Mouse (Mus musculus) bone marrow macrophage, adult 2 months (primary cell): Measurements from ENCODE around the gene Prdx6. TPM values are rescaled to one million over a fixed set of nuclear protein-coding genes. Genes with fewer than 3 reads are reported as not detected.

Experiments used
- H3K27ac ChIP-seq: 2 replicates; pipeline ENCODE4 v1.5.1; 2012; ENCODE audit warnings: low read depth, low read length; ENCODE audit not compliant: insufficient read depth
- H3K4me1 ChIP-seq: 2 replicates; pipeline ENCODE4 v1.6.1; 2012; ENCODE audit warnings: low read length; ENCODE audit not compliant: control insufficient read depth, insufficient read depth
- H3K4me3 ChIP-seq: 2 replicates; pipeline ENCODE4 v1.5.1; 2012; ENCODE audit warnings: mild to moderate bottlenecking, low read length, moderate library complexity; ENCODE audit not compliant: insufficient read depth
- CTCF ChIP-seq: IDR thresholded peaks from 2 replicates; pipeline ENCODE4 v1.5.1; 2012; ENCODE audit warnings: low read depth, mild to moderate bottlenecking, low read length, moderate library complexity
- POLR2A ChIP-seq: IDR thresholded peaks from 2 replicates; pipeline ENCODE4 v1.6.1; 2012; ENCODE audit warnings: mild to moderate bottlenecking, low read depth, low read length, borderline replicate concordance
- polyA plus RNA-seq: library from polyadenylated mRNA; stranded (reverse); fragments of >200 nt; gene quantifications from 2 replicates; pipeline ENCODE4 v1.2.4, GENCODE M21; 2012; ENCODE audit not compliant: missing spikeins, insufficient read depth, insufficient read length

Gene Prdx6
- polyA plus RNA-seq, 1 experiment: 69.5 TPM

DNA sequence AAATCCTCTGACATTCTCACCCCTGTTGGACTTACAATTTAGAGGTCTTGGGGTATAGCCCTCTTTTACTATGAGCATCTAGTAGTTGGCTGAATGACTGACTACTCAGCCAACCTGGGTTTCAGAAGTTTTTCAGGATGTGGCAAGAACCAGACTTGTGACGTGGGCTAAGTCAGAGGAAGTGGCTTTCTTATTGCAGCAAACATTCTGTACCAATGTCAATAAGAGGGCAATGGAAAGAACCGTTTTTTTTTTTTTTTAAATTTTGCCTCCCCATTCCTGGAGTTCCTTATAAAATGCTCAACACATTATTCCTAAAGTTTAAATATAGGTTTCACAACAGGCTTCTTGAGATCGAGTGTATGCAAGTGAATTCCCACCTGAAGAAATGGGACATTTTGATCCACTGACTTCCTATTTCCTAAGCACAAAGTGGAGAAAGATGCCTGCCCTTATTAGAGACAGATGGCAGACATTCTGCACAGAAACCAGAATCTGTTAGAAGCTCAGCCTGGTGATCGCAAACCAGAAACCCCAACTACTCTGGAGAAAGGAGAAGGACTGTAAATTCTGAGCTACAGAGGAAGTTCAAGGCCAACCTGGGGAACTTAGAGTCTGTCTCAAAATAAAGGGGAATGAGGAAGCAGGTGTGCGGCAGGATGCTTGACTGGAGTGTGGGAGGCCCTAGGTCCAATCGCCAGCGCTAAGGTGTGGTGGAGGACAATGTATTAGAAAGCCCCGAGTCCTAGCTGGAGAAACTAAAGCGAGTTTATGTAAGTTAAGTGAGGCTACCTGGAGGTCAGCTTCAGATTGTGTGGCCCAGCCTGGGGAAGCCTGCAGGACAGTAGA, 622 bp upstream of the Prdx6 start:
- Histone ChIP-seq H3K27ac (peak overlapping the region; percentile 74), H3K4me3 (peak overlapping the region; percentile 52), H3K4me1 (peaks cover 33% of the 10 kb centered on the region)
- TF ChIP-seq CTCF (no peak), POLR2A (no peak)

DNA sequence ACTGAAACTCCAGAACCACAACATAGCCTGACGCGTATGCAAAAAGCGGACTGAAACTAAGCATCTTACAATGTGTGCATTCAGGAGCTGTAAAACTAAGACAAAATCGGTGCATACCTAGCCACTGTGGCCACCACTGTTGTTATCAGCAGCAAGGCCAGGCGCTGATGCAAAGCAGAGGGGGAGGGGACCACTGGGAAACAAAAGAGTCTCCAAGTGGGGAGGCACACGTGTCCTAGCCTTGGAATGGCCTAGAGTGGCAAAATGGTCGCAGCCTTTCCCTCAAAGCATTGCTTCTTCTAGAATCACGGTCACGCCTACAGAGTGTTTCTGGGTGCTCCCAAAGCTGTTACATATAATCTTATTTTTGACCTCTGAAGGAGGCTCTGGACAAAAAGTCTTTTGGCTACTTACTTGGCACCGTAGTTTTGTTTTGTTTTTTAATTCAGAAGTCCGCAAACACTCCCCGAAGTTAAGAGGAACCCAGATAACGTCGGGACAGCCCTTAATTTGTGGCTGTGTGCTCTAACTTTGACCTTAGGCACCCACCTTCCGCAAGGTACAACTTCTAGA, 902 bp downstream of the Prdx6 start:
- H3K27ac ChIP-seq: peak overlapping the region; percentile 47; the same call in 1 of the 2 replicates
- H3K4me1 ChIP-seq: peaks cover 33% of the 10 kb centered on the region
- H3K4me3 ChIP-seq: peak overlapping the region; percentile 77
- no peak for TF ChIP-seq POLR2A
- TF ChIP-seq CTCF: no peak

DNA sequence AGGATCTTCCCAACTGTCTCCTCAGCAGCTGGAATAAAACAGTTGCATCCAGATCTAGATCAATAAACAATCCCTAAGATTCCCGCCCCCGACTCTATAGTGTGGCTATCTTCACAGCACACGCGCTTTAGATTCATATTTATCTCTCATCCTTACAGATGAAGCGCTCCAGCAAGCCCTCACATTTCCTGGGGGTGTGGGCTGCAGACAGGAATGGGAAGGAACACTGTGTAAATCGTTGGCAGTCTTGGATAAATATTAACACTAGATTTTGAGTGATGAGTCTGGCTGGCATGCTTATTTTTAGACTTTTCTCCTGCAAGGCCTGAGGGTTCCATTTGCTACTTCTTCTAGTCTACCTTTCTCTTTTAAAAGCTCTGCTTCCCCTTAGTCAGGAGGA, 1.6 kb downstream of the Prdx6 start:
- TF ChIP-seq CTCF (no peak), POLR2A (no peak)
- H3K4me3 ChIP-seq: peak overlapping the region; percentile 77

DNA sequence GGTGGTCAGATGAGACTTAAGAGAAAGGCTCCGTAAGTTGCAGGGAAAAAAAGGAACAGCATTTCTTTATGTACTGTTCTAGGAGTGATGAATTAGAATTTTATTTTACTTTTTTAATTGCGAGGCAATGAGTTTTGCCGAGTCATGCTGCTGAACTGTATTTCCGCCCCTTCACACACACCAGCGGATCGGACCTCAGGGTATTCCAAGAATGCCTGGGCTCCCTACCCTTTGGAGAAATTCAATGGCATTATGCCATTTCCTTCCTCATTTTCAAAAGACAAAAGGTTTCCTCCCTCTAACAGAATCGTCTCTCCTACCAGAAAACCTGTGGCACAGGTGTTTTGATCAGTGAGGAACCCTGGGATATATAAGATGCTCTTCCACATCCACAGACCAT, 2.3 kb downstream of the Prdx6 start:
- Histone ChIP-seq H3K4me3 (no peak overlapping the region), H3K27ac (no peak overlapping the region)

More for the DNA sequence above, 1.6 kb downstream of the Prdx6 start:
- Histone ChIP-seq H3K4me1 (peaks cover 33% of the 10 kb centered on the region), H3K27ac (no peak overlapping the region)

DNA sequence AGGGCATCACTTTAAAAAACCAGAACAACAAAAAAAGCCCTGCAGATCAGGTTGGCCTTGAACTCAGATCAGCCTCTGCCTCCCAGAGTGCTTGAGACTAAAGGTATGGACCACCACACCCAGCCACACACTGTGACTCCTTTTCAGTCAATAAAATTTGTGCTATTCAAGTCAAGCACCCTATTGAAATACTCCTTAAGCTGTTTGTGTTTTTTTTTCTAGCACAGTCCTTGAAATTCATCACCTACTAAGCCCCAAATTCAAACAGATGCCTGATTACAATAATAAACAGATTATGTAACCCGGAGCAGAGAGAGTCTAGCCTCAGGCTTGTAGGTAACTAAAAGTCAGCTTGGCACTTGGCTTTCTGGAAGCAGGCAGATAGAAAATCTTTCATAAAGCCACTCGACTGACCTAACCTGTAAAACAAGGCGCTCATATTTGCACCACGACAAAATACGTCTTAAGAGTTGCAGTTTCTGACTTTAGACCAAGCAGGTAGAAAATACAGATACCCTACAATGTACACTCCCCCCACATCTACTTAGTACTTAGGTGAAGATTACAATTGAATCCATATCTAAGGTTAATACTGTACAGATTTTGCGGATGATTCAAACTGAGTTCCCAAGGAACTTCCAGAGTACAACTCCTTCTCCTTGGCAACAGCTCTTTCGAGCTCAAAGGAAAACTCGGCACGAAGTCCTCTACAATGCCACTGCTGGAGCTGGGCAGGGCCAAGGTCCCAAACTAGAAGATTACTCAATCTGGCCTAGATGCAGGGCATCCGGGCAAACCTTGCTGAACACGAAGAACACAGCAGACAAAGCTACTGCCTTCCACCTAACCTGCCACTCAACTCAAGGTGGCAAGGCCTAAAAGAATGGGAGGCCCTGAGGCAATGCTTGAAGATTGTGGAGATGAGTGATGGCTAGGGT, 3.1 kb downstream of the Prdx6 start:
- Histone ChIP-seq H3K4me1 (peaks cover 25% of the 10 kb centered on the region), H3K4me3 (no peak overlapping the region), H3K27ac (no peak overlapping the region)
- TF ChIP-seq POLR2A (no peak), CTCF (no peak)

More for the DNA sequence above, 2.3 kb downstream of the Prdx6 start:
- peaks cover 29% of the 10 kb centered on the region for H3K4me1 ChIP-seq
- TF ChIP-seq POLR2A (no peak), CTCF (no peak)

DNA sequence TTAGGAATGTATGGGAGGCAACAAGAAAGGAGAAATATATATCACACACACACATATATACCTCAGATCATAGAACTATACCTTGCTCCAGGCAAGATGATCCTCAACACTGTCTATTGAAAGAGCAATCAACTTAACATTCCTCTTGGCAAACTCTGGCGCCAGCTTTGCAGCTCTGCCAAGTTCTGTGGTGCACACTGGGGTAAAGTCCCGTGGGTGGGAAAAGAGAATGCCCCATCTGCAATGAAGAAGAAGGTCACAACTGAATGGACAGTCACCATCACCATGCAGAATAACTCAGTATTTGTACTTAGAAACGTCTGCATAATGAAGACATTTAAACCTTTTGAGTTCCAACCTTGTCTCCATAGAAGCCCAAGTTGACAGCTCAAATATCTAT, 3.8 kb downstream of the Prdx6 start:
- Histone ChIP-seq H3K27ac (no peak overlapping the region), H3K4me1 (peaks cover 23% of the 10 kb centered on the region), H3K4me3 (no peak overlapping the region)
- TF ChIP-seq CTCF (no peak), POLR2A (no peak)

DNA sequence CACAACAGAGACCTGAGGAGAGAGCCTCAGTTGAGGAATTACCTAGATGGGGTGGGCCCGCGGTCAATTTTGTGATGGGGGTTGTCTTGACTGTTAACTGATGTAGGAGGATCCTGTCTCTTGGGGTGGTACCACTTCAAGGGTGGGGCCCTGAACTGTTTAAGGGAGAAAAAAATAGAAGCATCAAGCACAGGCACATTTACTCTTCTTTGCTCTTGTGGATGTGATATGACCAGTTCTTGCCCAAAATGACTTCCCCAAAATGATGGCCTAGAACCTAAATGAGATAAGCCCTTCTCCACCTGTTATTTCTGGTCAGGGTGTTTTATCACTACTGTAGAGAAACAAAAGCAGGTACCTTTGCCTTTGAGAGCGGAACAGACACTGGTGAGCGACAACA, 13.3 kb downstream of the Prdx6 start:
- no peak overlapping the region for H3K27ac ChIP-seq
- TF ChIP-seq CTCF: no peak
- no peak for TF ChIP-seq POLR2A
- H3K4me3 ChIP-seq: no peak overlapping the region

DNA sequence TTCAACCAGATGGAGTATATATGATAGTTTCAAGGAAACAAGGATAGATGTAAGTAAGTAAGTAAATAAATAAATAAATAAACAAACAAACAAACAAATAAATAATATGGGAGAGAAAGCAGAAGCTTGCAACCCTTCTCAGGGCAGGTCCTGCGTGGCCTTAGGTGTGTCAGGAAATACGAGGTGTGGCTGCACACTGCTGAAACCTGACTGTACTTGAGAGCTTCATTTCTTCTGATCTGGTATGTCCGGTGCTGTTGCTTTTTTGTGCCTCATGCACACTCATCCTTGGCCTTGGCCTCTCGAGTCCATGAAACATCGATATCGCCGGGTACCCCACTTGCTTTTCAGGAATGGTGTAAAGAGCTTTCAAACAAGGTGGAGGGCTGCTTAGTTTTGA, 13.7 kb downstream of the Prdx6 start:
- Histone ChIP-seq H3K27ac (no peak overlapping the region), H3K4me1 (peaks cover 3% of the 10 kb centered on the region; the same call in 1 of the 2 replicates), H3K4me3 (no peak overlapping the region)
- TF ChIP-seq POLR2A (no peak), CTCF (no peak)

More for the DNA sequence above, 13.3 kb downstream of the Prdx6 start:
- H3K4me1 ChIP-seq: peaks cover 3% of the 10 kb centered on the region; the same call in 1 of the 2 replicates

DNA sequence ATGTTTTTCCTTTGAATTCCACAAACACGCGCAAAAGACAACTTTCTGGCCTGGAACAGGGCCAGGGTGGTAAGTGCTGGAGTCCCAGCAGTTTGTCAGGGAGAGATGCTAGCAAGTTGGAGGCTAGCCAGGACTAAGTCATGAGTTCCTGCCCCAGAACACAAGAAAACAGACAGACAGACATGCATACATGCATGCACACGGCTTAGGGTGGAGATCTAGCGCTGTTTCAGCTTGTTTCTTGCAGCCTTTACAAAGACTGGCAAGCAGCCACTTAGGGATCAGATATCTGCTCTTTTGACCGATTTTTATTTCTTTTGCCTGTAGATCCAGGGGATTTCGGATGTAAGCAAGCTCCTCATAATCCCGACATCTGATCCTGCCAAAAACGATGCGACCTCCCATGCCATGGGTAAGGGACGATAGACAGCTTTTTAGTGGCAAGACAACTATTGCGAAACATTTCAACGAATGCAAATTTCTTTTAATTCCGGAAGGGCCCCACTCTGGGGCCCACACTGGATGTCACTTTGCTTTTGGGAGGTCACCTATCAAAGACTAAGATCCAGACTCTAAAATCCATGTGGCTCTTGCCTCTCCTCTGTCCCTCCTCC, 17.7 kb downstream of the Prdx6 start:
- Histone ChIP-seq H3K4me3 (no peak overlapping the region), H3K27ac (no peak overlapping the region), H3K4me1 (peaks cover 6% of the 10 kb centered on the region; the same call in 1 of the 2 replicates)
- TF ChIP-seq CTCF (no peak), POLR2A (no peak)

DNA sequence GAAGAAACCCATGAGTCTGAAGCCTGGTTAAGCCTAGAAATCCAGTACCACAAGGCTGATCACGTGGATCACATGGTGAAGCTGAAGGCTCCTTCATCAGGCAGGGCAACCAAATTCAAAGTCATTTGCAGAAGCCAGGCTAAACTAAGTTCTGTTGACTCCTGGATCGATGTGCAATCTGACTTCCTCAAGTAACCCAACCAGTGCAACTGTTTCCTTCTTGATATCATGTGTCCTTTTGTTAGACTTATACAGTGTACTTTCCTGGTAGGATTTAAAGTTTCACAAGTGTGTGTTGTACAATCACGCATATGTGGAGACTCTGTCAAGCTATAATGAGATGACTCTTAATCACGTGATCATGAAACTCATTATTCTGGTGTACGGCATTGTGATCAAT, 18.8 kb downstream of the Prdx6 start:
- TF ChIP-seq CTCF: no peak
- no peak for TF ChIP-seq POLR2A

More for the DNA sequence above, 18.8 kb downstream of the Prdx6 start:
- H3K27ac ChIP-seq: no peak overlapping the region
- H3K4me1 ChIP-seq: peaks cover 6% of the 10 kb centered on the region; the same call in 1 of the 2 replicates
- no peak overlapping the region for H3K4me3 ChIP-seq
